Mouse (Mus musculus) stomach, postnatal 0 days (tissue): ENCODE data around the gene 2210011C24Rik. TPM values are rescaled to one million over a fixed set of nuclear protein-coding genes. Genes with fewer than 3 reads are reported as not detected.
A peak's percentile ranks its signal among the peaks of the same experiment; 100 is the strongest.

Experiments
- ATAC-seq: fragments of 200-750 bp; cut with Nextera tagmentation; 2 replicates; pipeline ENCODE4 v1.8.0; 2017; ENCODE audit not compliant: low FRiP score, low TSS enrichment
- DNase-seq: peaks from one replicate; pipeline ENCODE4 v3.0.0-alpha.2; 2016; ENCODE audit warnings: low spot score
- H3K27ac ChIP-seq: fragments of 300-500 bp; sonication (generic); replicated peaks from 2 replicates; pipeline ENCODE4 v1.5.1; 2014; ENCODE audit warnings: mild to moderate bottlenecking, control low read depth
- H3K27me3 ChIP-seq: fragments of 300-500 bp; sonication (generic); 2 replicates; pipeline ENCODE4 v1.6.1; 2014; ENCODE audit warnings: low read length; ENCODE audit not compliant: control insufficient read depth, insufficient read depth
- H3K36me3 ChIP-seq: fragments of 300-500 bp; sonication (generic); 2 replicates; pipeline ENCODE4 v1.6.1; 2014; ENCODE audit warnings: low read length, mixed read lengths; ENCODE audit not compliant: control insufficient read depth, insufficient read depth
- H3K4me1 ChIP-seq: fragments of 300-500 bp; sonication (generic); replicated peaks from 2 replicates; pipeline ENCODE4 v1.6.1; 2014; ENCODE audit warnings: antibody characterized with exemption; ENCODE audit not compliant: control insufficient read depth, insufficient read depth
- H3K4me2 ChIP-seq: fragments of 300-500 bp; sonication (generic); replicated peaks from 2 replicates; pipeline ENCODE4 v1.6.1; 2014; ENCODE audit warnings: low read depth, mild to moderate bottlenecking, control low read depth, moderate library complexity
- H3K4me3 ChIP-seq: fragments of 300-500 bp; sonication (generic); 2 replicates; pipeline ENCODE4 v1.5.1; 2014; ENCODE audit warnings: low read depth, low read length, control low read depth
- H3K9ac ChIP-seq: fragments of 300-500 bp; sonication (generic); 2 replicates; pipeline ENCODE4 v1.6.1; 2014; ENCODE audit warnings: mild to moderate bottlenecking, low read length, control low read depth, mixed read lengths
- H3K9me3 ChIP-seq: fragments of 300-500 bp; sonication (generic); 2 replicates; pipeline ENCODE4 v1.6.1; 2016; ENCODE audit warnings: low read length; ENCODE audit not compliant: control insufficient read depth
- CTCF ChIP-seq: IDR thresholded peaks from 2 replicates; pipeline ENCODE4 v1.5.1; 2016; ENCODE audit warnings: antibody characterized with exemption, low read depth, mild to moderate bottlenecking, moderate library complexity
- EP300 ChIP-seq: optimal IDR thresholded peaks from 2 replicates; pipeline ENCODE3; 2016; ENCODE audit warnings: antibody characterized with exemption
- WGBS: fragments of 180-500 bp; shearing (Covaris S2); extraction: QIAGEN DNeasy Blood & Tissue Kit; methylation state at CpG from one replicate; pipeline ENCODE4 v1.1.7; 2014; 5-methylcytosine and 5-hydroxymethylcytosine counted together
- polyA plus RNA-seq: library from polyadenylated mRNA; unstranded; fragments of >200 nt; fragmentation: Nextera tagmentation; extraction: Ambion mirVana; gene quantifications from 2 replicates; pipeline ENCODE4 v1.2.1, GENCODE M21; 2015

Gene 2210011C24Rik
- polyA plus RNA-seq, 1 experiment from 2014 or later = 5.8 TPM

DNA sequence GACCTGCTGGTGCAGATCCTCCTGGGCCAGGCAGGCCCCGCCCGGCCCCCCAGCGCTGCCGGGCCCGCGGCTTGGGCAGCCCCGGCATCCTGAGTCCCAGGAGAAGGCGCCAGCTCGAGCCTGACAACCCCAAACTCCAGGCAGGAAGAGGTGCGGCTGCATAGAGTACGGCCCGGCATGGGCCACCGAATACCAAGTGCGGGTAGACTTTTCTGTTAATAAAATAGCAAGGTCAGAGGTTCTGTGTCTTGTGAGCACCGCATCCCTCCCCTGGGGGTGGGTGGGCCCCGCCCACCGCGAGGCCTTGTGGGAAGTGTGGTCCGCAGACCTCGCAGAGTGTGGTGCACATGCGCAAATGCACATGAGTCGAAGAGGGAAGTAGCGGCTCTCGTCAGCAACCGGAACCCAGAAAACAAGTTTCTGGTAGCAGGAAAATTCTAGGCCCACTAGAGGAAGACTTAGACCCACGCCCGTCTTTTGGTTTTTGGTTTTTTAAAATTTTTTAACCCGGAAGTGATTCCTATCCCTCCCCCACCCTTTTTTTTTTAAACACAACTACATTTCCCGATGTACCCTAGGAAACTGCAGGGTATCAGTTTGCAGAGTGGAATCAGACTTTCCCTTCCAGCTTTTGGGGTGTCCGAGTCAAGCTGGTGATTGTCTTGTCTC lies 7.3 kb downstream of the 2210011C24Rik start:
- Histone ChIP-seq H3K27me3 (no peaks in the 10 kb centered on the region), H3K4me2 (peak overlapping the region; percentile 77), H3K9me3 (no peaks in the 10 kb centered on the region), H3K4me3 (peak overlapping the region; percentile 54), H3K4me1 (peaks cover 4% of the 10 kb centered on the region), H3K36me3 (0 out of 2 replicates have a peak, but pooled peaks cover 3% of the 10 kb centered on the region), H3K9ac (peak overlapping the region; percentile 73), H3K27ac (peak overlapping the region; percentile 81)
- under 1% methylated on average over 30 of the region's 30 CpGs for WGBS
- TF ChIP-seq EP300 = peak; percentile 34
- TF ChIP-seq CTCF = no peak; the same call in 1 of the 2 replicates
- ATAC-seq = peak; percentile 87
- DNase-seq = peak; percentile 90

GRCm38 (mm10) chr8:84003612-84004246 lies 8.2 kb downstream of the 2210011C24Rik start:
- TF ChIP-seq CTCF (no peak), EP300 (no peak)
- Histone ChIP-seq H3K27me3 (no peaks in the 10 kb centered on the region), H3K4me1 (peaks cover 12% of the 10 kb centered on the region), H3K9me3 (no peaks in the 10 kb centered on the region), H3K27ac (no peak overlapping the region), H3K9ac (no peak overlapping the region), H3K4me2 (peak overlapping the region; percentile 77), H3K36me3 (0 out of 2 replicates have a peak, but pooled peaks cover 3% of the 10 kb centered on the region), H3K4me3 (peak overlapping the region; percentile 54; the same call in 1 of the 2 replicates)
- 74% methylated on average over 6 of the region's 6 CpGs for WGBS
- no peak for DNase-seq
- no peak for ATAC-seq

DNA sequence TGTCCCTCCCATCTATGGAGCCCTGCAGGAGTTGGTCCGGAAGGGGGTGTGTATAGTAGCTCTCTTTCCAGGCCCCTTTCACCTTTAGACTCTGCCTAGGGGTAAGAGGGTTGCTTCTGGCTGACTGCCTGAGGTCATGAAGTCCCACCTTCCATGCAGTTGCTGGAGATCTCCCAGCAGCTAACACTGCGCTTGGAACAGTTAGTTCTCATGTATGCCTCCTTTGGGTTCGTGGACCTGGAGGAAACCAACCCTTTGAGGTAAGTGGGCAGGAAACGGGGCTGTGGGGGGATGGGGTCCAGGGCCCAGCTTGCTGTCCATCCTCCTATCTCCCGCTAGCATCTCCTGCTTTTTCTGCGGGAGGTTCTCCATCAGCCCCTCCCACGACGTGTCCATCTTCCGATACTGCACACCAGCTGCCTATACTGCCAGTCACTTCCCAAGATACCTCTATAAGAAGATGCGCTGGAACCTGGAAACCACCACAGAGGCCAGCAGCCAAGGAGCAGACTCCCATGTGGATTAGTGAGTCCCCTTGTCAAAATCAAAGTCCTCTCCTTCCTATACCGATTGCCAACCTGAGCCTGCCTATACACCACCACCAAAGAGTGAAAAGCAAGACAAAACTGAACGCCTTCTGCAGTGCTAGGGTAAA lies 8.9 kb downstream of the 2210011C24Rik start:
- H3K4me1 ChIP-seq = peaks cover 13% of the 10 kb centered on the region
- WGBS = 76% methylated on average over 12 of the region's 12 CpGs
- DNase-seq = no peak
- TF ChIP-seq CTCF (no peak), EP300 (no peak)
- H3K27me3 ChIP-seq = no peaks in the 10 kb centered on the region
- H3K9ac ChIP-seq = no peak overlapping the region
- no peak overlapping the region for H3K4me3 ChIP-seq
- H3K27ac ChIP-seq = no peak overlapping the region
- 0 out of 2 replicates have a peak, but pooled peaks cover 3% of the 10 kb centered on the region for H3K36me3 ChIP-seq
- no peaks in the 10 kb centered on the region for H3K9me3 ChIP-seq
- no peak for ATAC-seq
- no peak overlapping the region for H3K4me2 ChIP-seq

GRCm38 (mm10) chr8:84001281-84002000 lies 10.5 kb downstream of the 2210011C24Rik start, which contains the start of gene 1700067K01Rik:
1700067K01Rik (plus strand) TSS chr8:84001502.
- Histone ChIP-seq H3K27me3 (no peaks in the 10 kb centered on the region), H3K9ac (no peak within 1 kb of the TSS), H3K4me3 (no peak within 1 kb of the TSS), H3K4me1 (peaks cover 13% of the 10 kb centered on the region), H3K27ac (no peak within 1 kb of the TSS), H3K9me3 (no peaks in the 10 kb centered on the region), H3K4me2 (peak within 1 kb of the TSS; percentile 17; the same call in 1 of the 2 replicates), H3K36me3 (0 out of 2 replicates have a peak, but pooled peaks cover 3% of the 10 kb centered on the region)
- WGBS = 49% methylated on average over 53 of the region's 61 CpGs
- TF ChIP-seq CTCF (no peak), EP300 (no peak)
- DNase-seq (peak; percentile 36), ATAC-seq (no peak)

DNA sequence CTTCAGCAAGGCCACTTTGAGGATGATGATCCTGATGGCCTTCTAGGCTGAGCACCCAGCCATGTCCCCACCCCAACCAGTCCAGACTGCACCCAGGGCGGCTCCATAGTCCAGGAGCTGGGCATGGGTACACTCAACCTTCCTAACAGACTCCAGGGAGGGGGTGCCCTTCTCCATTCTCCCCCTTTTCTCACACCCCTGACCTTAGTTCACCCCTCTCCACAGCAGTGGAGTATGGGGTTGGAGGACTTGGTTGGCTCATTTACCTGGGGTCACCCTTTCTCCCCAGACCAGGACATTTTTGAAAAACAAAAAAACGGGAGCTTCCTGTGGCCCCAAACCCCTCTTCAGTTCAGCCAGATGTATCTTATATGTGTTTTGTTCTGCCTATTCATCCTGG lies 12.1 kb downstream of the 2210011C24Rik start:
- no peak for ATAC-seq
- DNase-seq = no peak
- H3K27ac ChIP-seq = no peak overlapping the region
- no peaks in the 10 kb centered on the region for H3K9me3 ChIP-seq
- TF ChIP-seq EP300 = no peak
- no peak for TF ChIP-seq CTCF
- H3K4me3 ChIP-seq = no peak overlapping the region
- peaks cover 5% of the 10 kb centered on the region; the same call in 1 of the 2 replicates for H3K36me3 ChIP-seq
- no peaks in the 10 kb centered on the region for H3K27me3 ChIP-seq
- no peak overlapping the region for H3K9ac ChIP-seq
- peaks cover 13% of the 10 kb centered on the region for H3K4me1 ChIP-seq
- WGBS = 95% methylated on average over 2 of the region's 2 CpGs
- no peak overlapping the region for H3K4me2 ChIP-seq
